Mouse (Mus musculus): Measurements from ENCODE around the gene Rad51b. TPM values are rescaled to one million over a fixed set of nuclear protein-coding genes. Genes with fewer than 3 reads are reported as not detected.
A peak's percentile ranks its signal among the peaks of the same experiment; 100 is the strongest.

Rad51b gene
- polyA plus RNA-seq, 1 experiment from 2014 or later, result 8.7 TPM

DNA sequence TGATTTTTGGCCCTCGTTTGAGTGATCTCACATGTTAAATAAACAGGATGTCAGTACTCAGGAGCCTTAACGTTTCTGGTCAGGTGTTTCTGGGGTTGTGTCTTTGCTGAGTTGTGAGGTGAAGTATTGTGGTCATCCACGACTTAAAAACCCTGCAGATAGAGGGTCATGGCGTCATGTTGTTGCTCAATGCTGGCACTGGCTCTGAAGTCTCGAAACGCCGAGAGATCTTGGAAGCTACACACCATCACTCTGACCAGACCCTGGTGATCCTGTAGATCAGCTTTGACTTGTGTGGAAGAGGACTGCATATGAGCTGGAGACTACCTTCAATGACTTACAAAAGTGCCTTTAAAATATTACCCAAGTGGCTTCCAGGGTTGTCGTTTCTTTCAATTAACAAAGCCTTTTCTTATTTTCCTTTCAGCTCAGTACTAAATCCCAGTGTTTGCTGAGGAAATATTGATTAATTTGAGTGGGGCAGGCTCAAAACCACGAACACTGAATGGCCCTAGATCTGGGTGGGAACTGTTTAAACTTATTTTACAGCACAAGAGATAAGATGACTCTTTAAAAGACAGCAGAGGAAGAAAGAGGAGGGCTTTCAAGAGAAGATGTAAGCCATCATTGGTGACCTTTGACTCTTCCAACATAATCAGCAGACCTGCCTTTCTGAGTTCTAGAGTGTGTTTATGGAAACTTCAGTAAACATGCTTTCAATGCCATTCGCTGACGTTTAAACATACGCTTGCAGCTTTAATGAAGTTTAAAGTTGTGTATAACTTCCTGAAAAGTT lies 144.3 kb downstream of the Rad51b start:
- 22% methylated on average over 12 of the region's 12 CpGs for WGBS
- Histone ChIP-seq H3K4me3 (replicated peaks) (no peak overlapping the region), H3K27me3 (replicated peaks) (no peaks in the 10 kb centered on the region), H3K27ac (peak overlapping the region; percentile 78), H3K4me2 (no peak overlapping the region), H3K4me1 (peaks cover 13% of the 10 kb centered on the region), H3K36me3 (no peaks in the 10 kb centered on the region), H3K9me3 (no peaks in the 10 kb centered on the region), H3K9ac (no peak overlapping the region)
- ATAC-seq (ENCODE audit: insufficient read depth, low FRiP score, low read depth), result no peak; the same call in 1 of the 2 replicates

DNA sequence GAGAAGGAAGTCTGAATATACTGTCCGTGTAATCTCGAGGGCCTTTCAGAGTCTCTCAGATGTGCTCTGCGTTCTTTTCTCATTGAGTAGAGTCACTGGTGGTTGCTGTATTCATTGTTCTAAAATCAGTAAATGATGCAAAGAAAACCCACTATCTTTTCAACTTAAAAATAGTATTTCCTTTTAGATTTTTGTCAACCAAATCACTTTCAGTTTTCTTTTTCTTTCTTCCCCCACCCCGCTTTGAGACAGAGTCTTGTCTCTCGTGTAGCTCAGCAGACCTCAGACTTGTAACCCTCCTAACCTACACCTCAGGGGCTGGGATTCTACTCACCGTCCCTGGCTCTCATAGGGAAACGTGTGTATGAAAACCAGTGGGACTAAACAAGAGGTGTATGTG lies 145.0 kb downstream of the Rad51b start:
- Histone ChIP-seq H3K9ac (no peak overlapping the region), H3K27ac (peak overlapping the region; percentile 78), H3K4me1 (peaks cover 13% of the 10 kb centered on the region), H3K4me2 (no peak overlapping the region), H3K9me3 (no peaks in the 10 kb centered on the region), H3K27me3 (replicated peaks) (no peaks in the 10 kb centered on the region), H3K36me3 (no peaks in the 10 kb centered on the region), H3K4me3 (replicated peaks) (no peak overlapping the region)
- ATAC-seq (ENCODE audit: insufficient read depth, low FRiP score, low read depth), result no peak
- 31% methylated on average over 7 of the region's 7 CpGs for WGBS

- no peak overlapping the region for H3K4me3 ChIP-seq (replicated peaks)
- H3K9me3 ChIP-seq, result no peaks in the 10 kb centered on the region
- no peaks in the 10 kb centered on the region for H3K36me3 ChIP-seq
- peaks cover 13% of the 10 kb centered on the region for H3K4me1 ChIP-seq
- H3K9ac ChIP-seq, result no peak overlapping the region
- no peaks in the 10 kb centered on the region for H3K27me3 ChIP-seq (replicated peaks)
- H3K27ac ChIP-seq, result peak overlapping the region; percentile 78; the same call in 1 of the 2 replicates
- H3K4me2 ChIP-seq, result no peak overlapping the region
- ATAC-seq (ENCODE audit: insufficient read depth, low FRiP score, low read depth), result no peak
- 67% methylated on average over 6 of the region's 6 CpGs for WGBS
Observed at GRCm38 (mm10) chr12:79442836-79443390, 145.8 kb downstream of the Rad51b start.

GRCm38 (mm10) chr12:79444646-79445045 lies 147.6 kb downstream of the Rad51b start:
- Histone ChIP-seq H3K4me3 (replicated peaks) (no peak overlapping the region), H3K27ac (no peak overlapping the region), H3K9ac (no peak overlapping the region), H3K4me2 (no peak overlapping the region), H3K27me3 (replicated peaks) (no peaks in the 10 kb centered on the region), H3K36me3 (no peaks in the 10 kb centered on the region), H3K4me1 (peaks cover 12% of the 10 kb centered on the region), H3K9me3 (no peaks in the 10 kb centered on the region)
- no peak for ATAC-seq (ENCODE audit: insufficient read depth, low FRiP score, low read depth)
- 72% methylated on average over 2 of the region's 2 CpGs for WGBS

DNA sequence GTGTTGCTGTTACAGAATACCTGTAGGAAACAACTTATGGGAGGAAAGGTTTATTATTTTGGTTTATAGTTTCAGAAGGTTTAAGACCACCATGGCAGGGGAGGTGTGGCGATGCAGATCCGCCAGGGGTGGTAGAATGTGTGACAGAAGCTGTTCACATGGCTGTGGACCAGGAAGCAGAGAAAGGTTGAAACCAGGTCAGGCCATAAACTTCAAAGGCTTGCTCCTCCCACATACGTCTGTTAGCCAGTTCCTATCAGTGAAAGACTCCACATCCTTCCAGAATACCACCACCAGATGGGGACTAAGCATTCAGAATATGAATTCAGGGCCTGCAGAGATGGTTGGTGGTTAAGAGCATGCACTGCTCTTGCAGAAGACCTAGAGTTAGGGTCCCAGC lies 150.0 kb downstream of the Rad51b start:
- Histone ChIP-seq H3K4me3 (replicated peaks) (no peak overlapping the region), H3K9me3 (no peaks in the 10 kb centered on the region), H3K27me3 (replicated peaks) (no peaks in the 10 kb centered on the region), H3K36me3 (no peaks in the 10 kb centered on the region), H3K9ac (no peak overlapping the region), H3K27ac (no peak overlapping the region), H3K4me1 (peaks cover 3% of the 10 kb centered on the region; the same call in 1 of the 2 replicates), H3K4me2 (no peak overlapping the region)
- 85% methylated on average over 3 of the region's 3 CpGs for WGBS
- no peak for ATAC-seq (ENCODE audit: insufficient read depth, low FRiP score, low read depth)

DNA sequence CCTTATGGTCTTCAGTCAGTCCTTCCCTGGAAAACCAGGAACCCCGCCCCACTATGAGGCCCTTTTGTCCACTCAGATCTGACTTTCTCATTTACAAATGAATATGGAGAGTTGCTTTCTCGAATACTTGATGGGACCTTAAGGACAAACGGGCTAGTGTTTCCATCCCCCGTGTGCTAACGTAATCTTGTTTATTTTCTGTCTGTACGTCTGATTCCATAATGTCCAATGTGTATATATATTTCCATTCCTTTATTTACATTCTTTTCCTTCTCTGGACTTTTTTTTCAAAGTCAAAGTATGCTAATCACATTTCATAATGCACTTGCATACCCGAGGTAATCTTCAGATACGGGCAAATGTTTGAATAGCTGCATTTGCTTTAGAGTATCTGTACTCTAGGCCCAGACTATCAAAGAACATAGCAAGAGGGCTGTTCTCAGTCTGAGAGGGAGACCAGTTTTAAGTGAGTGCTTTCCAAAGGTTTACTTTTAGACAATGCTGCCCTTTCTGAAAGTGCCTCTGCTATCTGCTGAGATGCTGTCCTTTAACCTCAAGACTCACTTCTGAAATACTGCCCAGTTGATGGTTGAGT lies 152.8 kb downstream of the Rad51b start:
- H3K9ac ChIP-seq, result no peak overlapping the region
- ATAC-seq (ENCODE audit: insufficient read depth, low FRiP score, low read depth), result peak; percentile 79
- H3K27ac ChIP-seq, result peak overlapping the region; percentile 32
- H3K4me3 ChIP-seq (replicated peaks), result no peak overlapping the region
- no peak overlapping the region for H3K4me2 ChIP-seq
- H3K27me3 ChIP-seq (replicated peaks), result no peaks in the 10 kb centered on the region
- H3K36me3 ChIP-seq, result no peaks in the 10 kb centered on the region
- no peaks in the 10 kb centered on the region for H3K4me1 ChIP-seq
- H3K9me3 ChIP-seq, result no peaks in the 10 kb centered on the region
- 40% methylated on average over 8 of the region's 8 CpGs for WGBS

DNA sequence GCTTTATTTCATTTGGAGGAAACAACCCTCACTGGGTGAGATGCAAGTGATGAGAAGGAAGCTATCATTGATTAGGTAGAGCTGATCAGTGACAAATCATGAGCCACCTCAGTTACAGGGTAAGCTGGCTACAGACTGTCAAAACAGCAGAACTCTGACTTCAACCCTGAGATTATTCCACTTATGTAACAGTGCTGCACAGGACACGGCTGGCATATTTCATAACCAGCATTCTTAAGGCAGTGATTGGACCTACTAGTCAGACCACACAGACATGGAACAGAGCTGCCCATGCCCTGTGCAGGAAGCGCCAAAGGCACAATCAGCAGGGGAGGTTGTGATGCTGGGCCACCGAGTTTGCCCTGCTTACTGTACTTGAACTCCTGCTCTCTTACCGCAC lies 155.8 kb downstream of the Rad51b start:
- 69% methylated on average over 4 of the region's 4 CpGs for WGBS
- Histone ChIP-seq H3K27ac (no peak overlapping the region), H3K36me3 (no peaks in the 10 kb centered on the region), H3K4me3 (replicated peaks) (no peak overlapping the region), H3K9me3 (no peaks in the 10 kb centered on the region), H3K27me3 (replicated peaks) (no peaks in the 10 kb centered on the region), H3K9ac (no peak overlapping the region), H3K4me2 (no peak overlapping the region), H3K4me1 (no peaks in the 10 kb centered on the region)
- no peak for ATAC-seq (ENCODE audit: insufficient read depth, low FRiP score, low read depth)

- 65% methylated on average over 4 of the region's 4 CpGs for WGBS
- Histone ChIP-seq H3K9ac (no peak overlapping the region), H3K36me3 (no peaks in the 10 kb centered on the region), H3K4me1 (no peaks in the 10 kb centered on the region), H3K4me3 (replicated peaks) (no peak overlapping the region), H3K9me3 (no peaks in the 10 kb centered on the region), H3K27ac (peak overlapping the region; percentile 2; the same call in 1 of the 2 replicates), H3K27me3 (replicated peaks) (no peaks in the 10 kb centered on the region), H3K4me2 (no peak overlapping the region)
- no peak for ATAC-seq (ENCODE audit: insufficient read depth, low FRiP score, low read depth)
Observed at GRCm38 (mm10) chr12:79454017-79454416, 156.9 kb downstream of the Rad51b start.

GRCm38 (mm10) chr12:79455061-79455847 lies 158.2 kb downstream of the Rad51b start:
- Histone ChIP-seq H3K36me3 (no peaks in the 10 kb centered on the region), H3K9me3 (no peaks in the 10 kb centered on the region), H3K27ac (peak overlapping the region; percentile 8; the same call in 1 of the 2 replicates), H3K27me3 (replicated peaks) (no peaks in the 10 kb centered on the region), H3K4me3 (replicated peaks) (no peak overlapping the region), H3K4me1 (no peaks in the 10 kb centered on the region), H3K9ac (no peak overlapping the region), H3K4me2 (no peak overlapping the region)
- 81% methylated on average over 12 of the region's 12 CpGs for WGBS
- no peak for ATAC-seq (ENCODE audit: insufficient read depth, low FRiP score, low read depth)

- Histone ChIP-seq H3K9ac (no peak overlapping the region), H3K4me2 (no peak overlapping the region), H3K27me3 (replicated peaks) (no peaks in the 10 kb centered on the region), H3K36me3 (no peaks in the 10 kb centered on the region), H3K4me1 (no peaks in the 10 kb centered on the region), H3K4me3 (replicated peaks) (no peak overlapping the region), H3K27ac (no peak overlapping the region; the same call in 1 of the 2 replicates), H3K9me3 (no peaks in the 10 kb centered on the region)
- ATAC-seq (ENCODE audit: insufficient read depth, low FRiP score, low read depth), result no peak
- WGBS, result 48% methylated on average over 3 of the region's 3 CpGs
Observed at GRCm38 (mm10) chr12:79455848-79456164, 158.7 kb downstream of the Rad51b start.

- no peaks in the 10 kb centered on the region for H3K36me3 ChIP-seq
- H3K9me3 ChIP-seq, result no peaks in the 10 kb centered on the region
- no peaks in the 10 kb centered on the region for H3K4me1 ChIP-seq
- no peak for ATAC-seq (ENCODE audit: insufficient read depth, low FRiP score, low read depth)
- no peak overlapping the region for H3K4me3 ChIP-seq (replicated peaks)
- WGBS, result 82% methylated on average over 9 of the region's 9 CpGs
- no peak overlapping the region for H3K4me2 ChIP-seq
- no peaks in the 10 kb centered on the region for H3K27me3 ChIP-seq (replicated peaks)
- no peak overlapping the region for H3K9ac ChIP-seq
- H3K27ac ChIP-seq, result no peak overlapping the region
Observed at GRCm38 (mm10) chr12:79456251-79456650, 159.2 kb downstream of the Rad51b start.

DNA sequence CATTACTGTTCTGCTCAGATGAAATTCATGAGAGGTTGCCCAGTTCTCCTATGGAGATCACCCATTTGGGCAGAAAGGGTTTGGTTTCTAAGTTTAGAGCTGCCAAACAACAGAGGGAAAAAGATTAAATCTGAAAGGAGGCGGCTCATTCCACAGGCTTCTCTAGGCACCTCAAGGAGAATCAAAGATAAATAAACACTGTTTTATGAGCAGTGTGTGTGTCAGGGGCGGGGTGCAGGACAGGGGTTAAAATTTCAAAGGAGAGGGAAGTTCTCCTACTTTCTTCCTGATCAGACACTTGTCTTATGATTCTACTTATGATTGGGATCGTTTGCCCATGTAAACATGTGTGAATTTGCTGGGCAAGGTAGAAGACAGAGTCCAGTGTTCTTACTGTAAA lies 166.3 kb downstream of the Rad51b start:
- peak overlapping the region; percentile 61; the same call in 1 of the 2 replicates for H3K27ac ChIP-seq
- no peak overlapping the region for H3K4me2 ChIP-seq
- no peak for ATAC-seq (ENCODE audit: insufficient read depth, low FRiP score, low read depth)
- WGBS, result 41% methylated on average over 3 of the region's 3 CpGs
- no peaks in the 10 kb centered on the region for H3K36me3 ChIP-seq
- no peaks in the 10 kb centered on the region for H3K27me3 ChIP-seq (replicated peaks)
- no peak overlapping the region for H3K9ac ChIP-seq
- 0 out of 2 replicates have a peak, but pooled peaks cover 6% of the 10 kb centered on the region for H3K4me1 ChIP-seq
- H3K9me3 ChIP-seq, result no peaks in the 10 kb centered on the region
- no peak overlapping the region for H3K4me3 ChIP-seq (replicated peaks)

All from stomach, embryonic 15.5 days (tissue).